Mouse (Mus musculus) skeletal muscle tissue, adult 2 months (tissue): Measurements from ENCODE around the gene Nprl2.
A peak's percentile ranks its signal among the peaks of the same experiment; 100 is the strongest.
"Not testable (repeated sequence)": the region's sequence is repeated elsewhere in the genome, so short reads cannot be mapped to it uniquely, and the experiment has no call there.

Experiments used
- DNase-seq: peaks from one replicate; pipeline ENCODE4 v3.0.0-alpha.2; 2012; ENCODE audit warnings: low read depth, low spot score

Gene Nprl2

DNA sequence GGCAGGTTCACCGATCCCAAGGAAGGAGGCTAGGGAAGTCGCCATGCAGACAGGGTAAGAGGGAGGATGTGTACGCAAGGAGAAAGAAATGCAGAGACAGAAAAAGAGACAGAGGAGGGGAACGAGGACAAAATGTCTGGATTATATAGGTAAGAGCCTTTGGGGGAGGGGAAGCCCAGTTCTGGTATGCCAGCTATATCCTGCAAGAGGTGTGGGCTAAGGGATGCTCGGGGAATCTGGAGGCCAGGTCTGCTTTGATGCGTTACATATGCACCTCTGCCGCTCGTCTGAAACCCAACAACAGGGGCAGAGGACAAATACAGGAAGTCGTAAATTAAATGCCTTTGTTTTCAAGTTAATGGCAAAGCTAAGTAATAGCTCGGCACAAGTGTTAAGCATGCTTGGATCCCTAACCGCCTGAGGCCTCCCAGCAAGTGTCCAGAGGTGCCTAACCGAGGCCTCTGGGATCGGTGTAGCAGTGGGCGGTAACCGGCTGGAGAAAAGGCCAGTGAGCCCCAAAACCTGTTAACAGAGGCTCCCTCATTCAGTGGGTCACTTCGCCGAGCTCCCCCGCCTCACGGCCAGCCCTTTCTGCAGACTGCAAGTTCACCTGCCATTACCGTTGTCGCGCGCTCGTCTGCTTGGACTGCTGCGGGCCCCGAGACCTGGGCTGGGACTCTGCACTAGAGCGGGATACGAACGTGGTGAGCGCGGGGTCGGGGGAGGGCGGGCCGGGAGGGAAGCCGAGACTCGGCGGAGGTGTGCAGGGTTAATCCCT lies 11.7 kb downstream of the Nprl2 start:
- no peak for DNase-seq

- DNase-seq, result peak; percentile 99
Measured at GRCm38 (mm10) chr9:107554319-107554825, 12.3 kb downstream of the Nprl2 start.

DNA sequence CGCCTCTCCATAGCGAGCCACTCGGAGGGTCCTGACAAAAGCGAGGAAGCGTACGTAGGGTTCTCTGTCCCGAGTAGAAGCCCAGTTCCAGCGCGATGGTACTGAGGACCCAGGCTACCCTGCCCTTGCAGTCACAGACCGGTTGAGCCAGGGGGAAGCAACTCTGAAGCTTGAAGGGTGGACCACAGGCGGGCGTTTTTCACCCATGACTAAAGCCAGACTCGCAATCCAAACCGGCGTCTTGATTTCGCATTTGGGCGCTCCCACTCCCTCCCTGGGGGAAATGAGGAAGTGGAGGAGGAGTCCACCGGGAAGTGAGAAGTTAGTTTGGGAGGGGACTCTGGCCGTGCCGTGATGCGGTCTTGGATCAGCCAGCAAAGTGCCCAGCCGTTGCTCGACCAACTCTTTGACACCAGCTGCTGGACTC lies 13.0 kb downstream of the Nprl2 start:
- DNase-seq, result peak; percentile 77

GRCm38 (mm10) chr9:107555701-107556100 lies 13.7 kb downstream of the Nprl2 start:
- no peak for DNase-seq

DNA sequence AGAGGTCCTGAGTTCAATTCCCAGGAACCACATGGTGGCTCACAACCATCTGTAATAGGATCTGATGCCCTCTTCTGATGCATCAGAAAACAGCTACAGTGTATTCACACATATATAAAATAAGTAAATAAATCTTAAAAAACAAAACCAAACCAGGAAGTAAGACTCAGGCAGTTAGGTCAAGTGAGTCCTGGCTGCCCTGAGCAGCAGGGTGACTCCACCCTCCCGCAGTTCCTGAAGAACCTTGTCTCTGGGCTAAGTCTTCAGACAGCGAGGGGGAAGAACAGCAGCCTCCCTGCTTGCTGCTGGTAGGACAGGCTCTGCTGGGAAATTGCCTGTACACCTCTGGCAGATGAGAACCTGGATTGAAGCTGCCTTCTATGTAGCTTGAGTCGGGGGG lies 14.3 kb downstream of the Nprl2 start:
- no peak for DNase-seq

GRCm38 (mm10) chr9:107563029-107563581 lies 21.1 kb downstream of the Nprl2 start, which contains the start of gene Tusc2:
Gene Tusc2, plus strand, starts transcription at chr9:107563255.
- peak; percentile 95 for DNase-seq

DNA sequence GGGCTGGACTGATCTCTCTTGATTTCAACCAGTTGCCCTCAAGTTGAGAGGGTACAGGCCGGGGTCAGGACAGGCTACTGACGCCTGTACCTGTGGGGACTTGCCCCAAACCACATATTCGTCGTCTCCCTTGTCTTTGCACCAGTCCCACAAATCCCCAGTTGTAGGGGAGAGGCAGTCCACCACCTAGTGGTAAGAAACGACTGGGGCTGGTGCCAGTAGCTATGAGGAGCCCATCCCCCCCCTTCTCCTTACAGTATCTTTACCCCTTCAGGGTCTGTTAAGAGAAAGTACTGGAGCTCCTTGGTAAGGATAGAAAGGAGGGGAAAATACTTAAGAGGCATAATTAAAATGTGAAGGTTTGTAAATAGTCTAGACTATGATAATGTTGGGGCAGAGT lies 23.5 kb downstream of the Nprl2 start:
- DNase-seq, result not testable (repeated sequence)

DNA sequence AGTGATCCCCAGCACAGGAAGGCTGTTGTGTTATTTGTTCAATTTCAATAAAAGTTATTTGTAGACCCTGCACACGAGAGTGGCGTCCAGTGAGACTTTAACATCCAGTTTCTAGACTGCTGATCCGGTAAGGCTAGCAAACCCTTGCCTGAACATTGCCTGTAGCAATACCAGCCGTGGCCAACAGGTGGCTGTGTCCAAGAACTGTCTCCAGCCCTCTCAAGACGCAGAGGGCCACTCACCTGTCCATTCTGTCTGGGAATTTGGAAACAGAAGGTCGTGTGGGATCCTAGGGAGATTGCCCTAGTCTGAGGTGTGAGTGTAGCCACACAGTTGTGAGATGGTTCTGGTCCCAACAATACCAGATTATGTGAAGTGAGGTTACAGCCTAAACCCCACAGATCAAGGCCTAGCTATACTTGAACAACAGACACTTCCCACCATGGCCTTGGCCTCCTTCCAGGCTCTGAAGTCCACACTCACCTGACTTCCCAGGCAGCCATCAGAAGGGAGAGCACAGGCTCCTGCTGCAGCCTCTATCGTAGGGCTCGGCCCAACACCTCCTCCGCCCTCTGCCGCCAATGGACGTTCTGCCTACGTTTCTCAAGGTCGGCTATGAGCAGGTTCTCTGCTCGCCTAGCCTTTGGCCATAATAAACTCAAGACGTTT lies 24.1 kb downstream of the Nprl2 start:
- DNase-seq, result peak; percentile 67

DNA sequence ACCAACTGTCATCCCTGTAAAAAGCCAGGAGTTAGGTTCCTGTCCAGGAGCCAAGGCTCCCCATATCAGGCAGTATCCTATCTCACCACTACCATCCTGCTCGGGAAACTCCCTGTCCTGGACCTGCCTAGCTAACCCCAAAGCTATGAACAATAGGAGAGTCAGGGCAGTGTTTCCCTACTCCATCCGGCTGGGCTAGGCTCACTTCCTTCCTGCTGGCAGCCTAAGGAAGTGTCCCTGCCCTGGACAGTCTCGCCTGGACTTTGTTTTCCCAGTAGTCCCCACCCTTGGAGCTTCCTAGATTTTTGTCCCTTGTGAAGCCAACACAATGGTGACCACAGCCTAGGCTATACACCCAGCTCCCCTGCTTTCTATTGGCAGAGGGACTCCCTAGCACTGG lies 24.8 kb downstream of the Nprl2 start:
- DNase-seq, result no peak

DNA sequence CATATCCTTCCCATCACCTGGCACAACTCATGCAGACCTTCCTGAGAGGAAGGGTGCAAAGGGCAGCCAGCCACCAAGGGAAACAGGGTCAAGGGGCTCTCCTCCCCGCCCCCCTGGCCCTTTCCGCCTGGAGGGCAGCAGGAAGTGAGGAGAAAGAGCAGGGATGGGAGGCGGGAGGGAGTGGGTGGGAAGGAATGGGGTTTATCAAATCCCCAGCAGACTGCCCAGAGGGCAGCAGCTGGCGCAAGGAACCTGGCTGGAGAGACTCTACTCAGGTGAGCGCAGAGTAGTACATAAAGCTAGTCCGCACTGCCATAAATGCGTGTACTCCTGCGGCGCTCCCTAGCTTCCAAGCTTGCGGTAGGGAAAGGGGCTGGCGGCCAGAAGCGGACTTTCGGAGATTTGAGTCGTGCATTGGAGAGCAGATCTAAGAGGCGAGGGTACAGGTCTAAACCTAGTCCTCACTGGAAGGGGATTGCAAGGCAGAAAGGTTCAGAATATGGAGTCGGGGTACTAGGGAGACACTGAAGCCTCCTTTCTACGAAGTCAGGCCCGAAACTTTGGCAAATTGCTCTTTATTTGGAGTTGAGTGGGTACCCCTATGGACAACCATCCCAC lies 25.8 kb downstream of the Nprl2 start, which contains the start of gene Hyal2:
TSS of gene Hyal2 (plus strand) at position 244 of the 618 bp plus-strand sequence.
- no peak for DNase-seq

DNA sequence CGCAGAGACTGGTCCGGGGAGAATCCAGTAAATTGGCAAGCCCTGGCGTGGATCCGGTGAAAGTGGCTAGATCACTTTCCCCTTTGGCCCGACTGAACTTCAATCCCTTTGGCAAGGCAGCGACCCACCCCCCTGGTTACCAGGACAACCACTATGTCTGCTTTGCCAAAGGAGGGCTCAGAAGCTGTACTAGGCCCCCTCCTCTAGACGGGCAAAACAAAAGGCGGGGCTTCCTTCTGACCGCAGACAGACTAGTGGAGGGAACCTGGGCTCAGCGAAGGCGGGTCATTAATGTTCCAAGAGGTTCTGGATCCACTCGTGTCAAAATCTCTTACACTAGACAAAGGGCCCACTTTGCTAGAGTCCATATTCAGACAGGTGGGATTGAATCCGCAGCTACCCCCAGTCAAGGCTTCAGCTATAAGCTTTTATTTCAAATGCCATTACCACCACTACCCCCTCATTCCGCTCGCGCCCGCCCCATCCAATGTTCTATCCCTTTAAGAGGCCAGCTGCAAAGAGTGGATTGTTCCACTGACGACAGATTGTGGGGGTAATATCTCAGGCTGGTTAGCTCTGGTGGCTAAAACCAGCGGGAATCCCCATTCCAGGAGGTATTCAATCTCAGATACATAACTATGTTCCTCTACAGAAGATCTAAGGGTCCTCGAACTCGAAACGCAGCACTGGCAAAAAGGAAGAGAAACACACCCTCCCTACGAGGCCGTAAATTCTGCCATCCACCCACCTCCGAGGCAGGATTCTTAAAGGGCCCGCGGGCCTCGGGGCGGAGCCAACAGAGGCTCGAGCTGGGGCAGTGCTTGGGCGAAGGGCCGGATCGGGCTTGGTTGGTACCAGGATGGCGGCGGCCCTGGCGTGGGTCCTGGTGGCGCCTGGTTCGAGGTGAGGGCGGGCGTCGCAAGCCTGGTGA lies 26.6 kb downstream of the Nprl2 start:
- peak; percentile 68 for DNase-seq

DNA sequence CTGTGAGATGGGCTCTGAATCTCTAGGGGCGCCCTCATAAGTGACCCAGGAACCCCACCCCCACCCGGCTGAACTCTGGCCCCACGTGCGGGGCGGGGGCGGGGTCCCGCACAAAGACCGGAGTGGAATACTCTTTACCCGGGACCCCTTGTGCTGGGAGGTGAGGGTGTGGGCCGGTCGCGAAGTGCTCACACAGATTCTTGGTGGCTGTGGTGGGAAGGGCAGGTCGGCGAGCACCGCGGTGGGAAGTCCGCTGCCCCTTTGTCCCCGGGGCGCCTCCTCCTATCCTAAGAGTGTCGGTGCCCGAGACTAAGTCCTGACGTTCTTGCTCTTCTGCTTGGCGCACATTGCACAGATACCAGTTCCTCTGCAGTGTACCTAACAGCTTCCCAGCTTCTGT lies 27.2 kb downstream of the Nprl2 start:
- DNase-seq, result no peak

GRCm38 (mm10) chr9:107570016-107570415 lies 28.0 kb downstream of the Nprl2 start:
- no peak for DNase-seq

DNA sequence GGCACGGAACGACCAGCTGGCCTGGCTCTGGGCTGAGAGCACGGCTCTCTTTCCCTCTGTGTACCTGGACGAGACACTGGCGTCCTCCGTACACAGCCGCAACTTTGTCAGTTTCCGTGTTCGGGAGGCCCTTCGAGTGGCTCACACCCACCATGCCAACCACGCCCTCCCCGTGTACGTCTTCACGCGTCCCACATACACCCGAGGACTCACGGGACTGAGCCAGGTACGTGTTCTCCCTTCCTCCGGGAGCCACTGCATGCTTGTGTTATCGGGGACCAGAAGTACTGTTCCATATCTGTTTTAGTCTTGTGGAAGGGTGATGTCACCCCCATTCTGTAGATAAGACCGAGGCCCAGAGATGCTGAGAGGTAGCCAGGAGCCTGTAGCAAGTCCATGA lies 28.8 kb downstream of the Nprl2 start:
- DNase-seq, result no peak

DNA sequence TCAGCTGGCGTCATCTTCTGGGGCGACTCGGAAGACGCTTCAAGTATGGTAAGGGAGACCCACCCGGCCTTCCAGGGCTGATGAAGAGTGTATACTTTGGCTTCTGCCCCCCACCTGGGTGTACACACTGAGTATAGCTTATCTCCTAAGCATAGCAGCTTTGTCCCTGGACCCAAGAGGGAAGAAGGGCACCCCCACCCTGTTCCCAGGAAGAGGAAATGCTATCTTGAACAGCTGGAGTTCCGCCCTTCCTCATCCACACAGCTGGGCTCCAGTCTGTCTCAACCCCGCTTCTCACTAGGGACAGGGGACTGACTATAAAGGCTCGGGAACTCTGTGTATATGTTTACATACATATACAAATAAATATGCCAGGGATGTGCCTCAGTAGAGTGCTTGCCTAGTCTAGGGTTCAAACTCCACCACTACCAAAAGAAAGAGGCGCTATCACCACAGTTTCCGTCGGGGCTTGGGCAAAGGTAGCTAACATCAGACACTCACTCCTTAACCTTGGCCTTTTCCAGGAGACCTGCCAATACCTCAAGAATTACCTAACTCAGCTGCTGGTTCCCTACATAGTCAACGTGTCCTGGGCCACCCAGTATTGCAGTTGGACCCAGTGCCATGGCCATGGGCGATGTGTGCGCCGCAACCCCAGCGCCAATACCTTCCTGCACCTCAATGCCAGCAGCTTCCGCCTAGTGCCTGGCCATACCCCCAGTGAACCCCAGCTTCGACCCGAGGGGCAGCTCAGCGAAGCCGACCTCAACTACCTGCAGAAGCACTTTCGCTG lies 29.7 kb downstream of the Nprl2 start:
- no peak for DNase-seq

- no peak for DNase-seq
Measured at GRCm38 (mm10) chr9:107572327-107572662, 30.3 kb downstream of the Nprl2 start.

DNA sequence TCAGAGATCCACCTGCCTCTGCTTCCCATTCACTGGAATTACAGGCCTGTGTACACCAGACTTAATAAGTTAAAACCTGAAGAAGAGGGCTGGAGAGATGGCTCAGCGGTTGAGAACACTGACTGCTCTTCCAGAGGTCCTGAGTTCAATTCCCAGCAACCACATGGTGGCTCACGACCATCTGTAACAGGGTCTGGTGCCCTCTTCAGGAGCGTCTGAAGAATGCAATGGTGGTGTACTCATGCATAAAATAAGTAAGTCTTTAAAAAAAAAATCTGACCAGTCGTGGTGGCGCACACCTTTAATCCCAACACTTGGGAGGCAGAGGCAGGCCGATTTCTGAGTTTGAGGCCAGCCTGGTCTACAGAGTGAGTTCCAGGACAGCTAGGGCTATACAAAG lies 31.7 kb downstream of the Nprl2 start:
- not testable (repeated sequence) for DNase-seq

GRCm38 (mm10) chr9:107575579-107576356 lies 33.7 kb downstream of the Nprl2 start:
- no peak for DNase-seq

- peak; percentile 79 for DNase-seq
Measured at GRCm38 (mm10) chr9:107576357-107577107, 34.5 kb downstream of the Nprl2 start, which contains the start of gene Hyal1. Gene Hyal1, plus strand, starts transcription at chr9:107576927.
